Mouse (Mus musculus): ENCODE data around the gene Erlec1. TPM values are rescaled to one million over a fixed set of nuclear protein-coding genes. Genes with fewer than 3 reads are reported as not detected.

Erlec1 gene
- polyA plus RNA-seq, 1 experiment from 2014 or later: 9.3 TPM

DNA sequence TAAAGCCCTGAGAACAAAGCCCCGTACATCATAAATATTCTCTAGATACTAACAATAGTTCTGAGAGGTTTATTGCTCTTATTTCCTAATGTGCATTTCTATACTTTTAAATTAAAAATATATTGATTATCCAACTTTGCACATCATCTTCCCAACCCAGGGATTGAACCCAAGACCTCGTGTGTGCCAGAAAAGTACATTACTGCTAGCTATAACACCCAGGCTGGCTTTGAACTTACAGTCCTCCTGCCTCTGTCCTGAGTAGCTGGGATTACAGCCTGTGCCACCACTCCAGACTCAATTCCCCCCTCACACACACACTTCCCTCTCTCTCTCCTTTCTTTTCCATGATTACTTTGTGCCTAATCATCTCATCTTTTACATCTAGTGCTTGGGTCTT lies 66.0 kb downstream of the Erlec1 start:
- no peaks in the 10 kb centered on the region for H3K9me3 ChIP-seq (ENCODE audit: control insufficient read depth, low read length)
- no peak overlapping the region for H3K4me2 ChIP-seq (ENCODE audit: low read length)
- H3K9ac ChIP-seq (replicated peaks; ENCODE audit: low read depth, low read length): no peak overlapping the region
- no peaks in the 10 kb centered on the region for H3K4me1 ChIP-seq (replicated peaks; ENCODE audit: control insufficient read depth, insufficient read depth, low read length)
- 88% methylated on average over 2 of the region's 2 CpGs for WGBS
- H3K27me3 ChIP-seq (replicated peaks; ENCODE audit: control insufficient read depth, insufficient read depth, low read length): no peaks in the 10 kb centered on the region
- no peak overlapping the region for H3K27ac ChIP-seq (ENCODE audit: low read length)
- H3K4me3 ChIP-seq (replicated peaks; ENCODE audit: low read length): no peak overlapping the region
- ATAC-seq: no peak
- no peaks in the 10 kb centered on the region for H3K36me3 ChIP-seq (ENCODE audit: control insufficient read depth, insufficient read depth)

GRCm38 (mm10) chr11:30885171-30885871 lies 68.8 kb downstream of the Erlec1 start, which contains the start of the genes Gpr75 and Asb3:
Gene Gpr75, plus strand, starts transcription at chr11:30885358.
Gene Asb3, plus strand, starts transcription at chr11:30885416.
- H3K36me3 ChIP-seq (ENCODE audit: control insufficient read depth, insufficient read depth): no peaks in the 10 kb centered on the region
- H3K9me3 ChIP-seq (ENCODE audit: control insufficient read depth, low read length): no peaks in the 10 kb centered on the region
- H3K27ac ChIP-seq (ENCODE audit: low read length): peak within 1 kb of the TSS; percentile 80
- H3K4me3 ChIP-seq (replicated peaks; ENCODE audit: low read length): peak within 1 kb of the TSS; percentile 76
- ATAC-seq: peak; percentile 96
- WGBS: 3% methylated on average over 34 of the region's 41 CpGs
- no peaks in the 10 kb centered on the region for H3K27me3 ChIP-seq (replicated peaks; ENCODE audit: control insufficient read depth, insufficient read depth, low read length)
- H3K4me1 ChIP-seq (replicated peaks; ENCODE audit: control insufficient read depth, insufficient read depth, low read length): no peaks in the 10 kb centered on the region
- H3K4me2 ChIP-seq (ENCODE audit: low read length): peak within 1 kb of the TSS; percentile 84
- H3K9ac ChIP-seq (replicated peaks; ENCODE audit: low read depth, low read length): peak within 1 kb of the TSS; percentile 95

Other genes with a start within 250 kb of the Erlec1 start
- 17.2 and 17.6 TPM in 2 replicates for gene Psme4, start 182.6 kb downstream of the Erlec1 start, polyA plus RNA-seq (2015; fragmentation: Nextera tagmentation; extraction: Ambion mirVana)
- 5.0 and 5.1 TPM in 2 replicates for gene Gpr75, start 69.0 kb downstream of the Erlec1 start, polyA plus RNA-seq (2015; fragmentation: Nextera tagmentation; extraction: Ambion mirVana)
- gene Asb3, start 68.9 kb downstream of the Erlec1 start, polyA plus RNA-seq (2015; fragmentation: Nextera tagmentation; extraction: Ambion mirVana): 38.4 and 44.7 TPM in 2 replicates
- gene Chac2, start 32.0 kb upstream of the Erlec1 start, polyA plus RNA-seq (2015; fragmentation: Nextera tagmentation; extraction: Ambion mirVana): 26.0 and 28.1 TPM in 2 replicates
- not detected in 2 replicates for gene Gm17332, start 228.1 kb upstream of the Erlec1 start, polyA plus RNA-seq (2015; fragmentation: Nextera tagmentation; extraction: Ambion mirVana)

Data from forebrain, embryonic 16.5 days (tissue).